Mouse (Mus musculus) midbrain, embryonic 11.5 days (tissue): Measurements from ENCODE around the gene Bloc1s1. TPM values are rescaled to one million over a fixed set of nuclear protein-coding genes. Genes with fewer than 3 reads are reported as not detected.

ENCODE experiments used
- ATAC-seq: fragments of 200-750 bp; cut with Nextera tagmentation; 2 replicates; pipeline ENCODE4 v1.8.0; 2017; ENCODE audit warnings: moderate TSS enrichment, moderate library complexity; ENCODE audit not compliant: low FRiP score
- DNase-seq: peaks from one replicate; pipeline ENCODE4 v3.0.0; 2015; ENCODE audit warnings: low spot score; ENCODE audit errors: missing footprints
- H3K27ac ChIP-seq: fragments of 300-500 bp; sonication (generic); 2 replicates; pipeline ENCODE4 v1.5.1; 2014; ENCODE audit warnings: low read depth, low read length
- H3K27me3 ChIP-seq: fragments of 300-500 bp; sonication (generic); 2 replicates; pipeline ENCODE4 v1.6.1; 2014; ENCODE audit warnings: mild to moderate bottlenecking, low read length, moderate library complexity, mixed read lengths; ENCODE audit not compliant: control insufficient read depth, insufficient read depth
- H3K36me3 ChIP-seq: fragments of 300-500 bp; sonication (generic); 2 replicates; pipeline ENCODE4 v1.6.1; 2014; ENCODE audit warnings: mild to moderate bottlenecking, low read length, moderate library complexity, mixed read lengths; ENCODE audit not compliant: control insufficient read depth, insufficient read depth
- H3K4me1 ChIP-seq: fragments of 300-500 bp; sonication (generic); 2 replicates; pipeline ENCODE4 v1.6.1; 2014; ENCODE audit warnings: low read length; ENCODE audit not compliant: control insufficient read depth, insufficient read depth
- H3K4me2 ChIP-seq: fragments of 300-500 bp; sonication (generic); 2 replicates; pipeline ENCODE4 v1.6.1; 2014; ENCODE audit warnings: mild to moderate bottlenecking, moderate library complexity
- H3K4me3 ChIP-seq: fragments of 300-500 bp; sonication (generic); 2 replicates; pipeline ENCODE4 v1.5.1; 2014; ENCODE audit warnings: low read depth, low read length
- H3K9ac ChIP-seq: fragments of 300-500 bp; sonication (generic); 2 replicates; pipeline ENCODE4 v1.6.1; 2014; ENCODE audit warnings: low read length
- H3K9me3 ChIP-seq: fragments of 300-500 bp; sonication (generic); 2 replicates; pipeline ENCODE4 v1.6.1; 2016; ENCODE audit warnings: low read length; ENCODE audit not compliant: control insufficient read depth
- WGBS: fragments of 180-500 bp; shearing (Covaris S2); extraction: QIAGEN DNeasy Blood & Tissue Kit; methylation state at CpG from one replicate; pipeline ENCODE4 v1.1.7; 2014; 5-methylcytosine and 5-hydroxymethylcytosine counted together
- polyA plus RNA-seq: library from polyadenylated mRNA; unstranded; fragments of >200 nt; fragmentation: Nextera tagmentation; extraction: Ambion mirVana; gene quantifications from 2 replicates; pipeline ENCODE4 v1.2.1, GENCODE M21; 2014

The Bloc1s1 gene
- polyA plus RNA-seq, 1 experiment from 2014 or later = 271 TPM

DNA sequence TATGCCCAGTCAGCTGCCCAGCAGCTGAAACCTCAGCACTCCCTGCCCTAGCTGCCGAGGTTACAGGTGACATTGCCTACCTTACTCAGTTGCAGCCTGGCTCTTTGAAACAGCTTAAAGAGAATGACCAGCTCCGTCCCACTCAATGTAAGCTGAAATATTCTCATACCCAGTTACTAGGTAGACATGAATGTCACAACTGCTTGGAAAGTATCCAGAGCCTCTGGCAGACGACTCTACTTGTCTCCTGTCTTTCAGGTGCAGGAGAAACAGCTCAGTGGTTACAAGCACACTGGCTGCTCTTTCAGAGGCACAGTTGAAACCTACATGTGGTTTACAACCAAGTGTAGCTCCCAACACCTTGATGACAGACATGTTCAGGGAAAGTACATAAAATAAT, 53.5 kb downstream of the Bloc1s1 start:
- DNase-seq = no peak
- Histone ChIP-seq H3K4me2 (no peak overlapping the region), H3K9ac (no peak overlapping the region), H3K27ac (no peak overlapping the region), H3K36me3 (peaks cover 16% of the 10 kb centered on the region), H3K4me1 (no peaks in the 10 kb centered on the region), H3K4me3 (no peak overlapping the region), H3K27me3 (no peaks in the 10 kb centered on the region), H3K9me3 (no peaks in the 10 kb centered on the region)
- ATAC-seq = no peak
- 89% methylated on average over 3 of the region's 3 CpGs for WGBS

Other genes starting within 250 kb of the Bloc1s1 start
- 12.5 and 12.7 TPM in 2 replicates for gene Suox, start 250.0 kb downstream of the Bloc1s1 start, polyA plus RNA-seq
- gene Rab5b, start 227.8 kb downstream of the Bloc1s1 start, polyA plus RNA-seq = 80.1 and 82.6 TPM in 2 replicates
- 2.2 and 3.1 TPM in 2 replicates for gene Pmel, start 219.8 kb downstream of the Bloc1s1 start, polyA plus RNA-seq
- 98.9 and 99.1 TPM in 2 replicates for gene Cdk2, start 219.0 kb downstream of the Bloc1s1 start, polyA plus RNA-seq
- gene Dgka, start 179.2 kb downstream of the Bloc1s1 start, polyA plus RNA-seq = 5.4 and 5.7 TPM in 2 replicates
- 43.5 and 48.1 TPM in 2 replicates for gene Pym1, start 176.1 kb downstream of the Bloc1s1 start, polyA plus RNA-seq
- gene Mmp19, start 133.1 kb downstream of the Bloc1s1 start, polyA plus RNA-seq = 0.26 and 0.33 TPM in 2 replicates
- 36.3 and 40.3 TPM in 2 replicates for gene Dnajc14, start 120.0 kb downstream of the Bloc1s1 start, polyA plus RNA-seq
- 17.4 and 18.6 TPM in 2 replicates for gene Tmem198b, start 119.7 kb downstream of the Bloc1s1 start, polyA plus RNA-seq
- gene Sarnp, start 106.7 kb downstream of the Bloc1s1 start, polyA plus RNA-seq = 279 and 283 TPM in 2 replicates
- 64.4 and 70.6 TPM in 2 replicates for gene Ormdl2, start 102.4 kb downstream of the Bloc1s1 start, polyA plus RNA-seq
- gene Gdf11, start 32.3 kb downstream of the Bloc1s1 start, polyA plus RNA-seq = 10.0 and 10.2 TPM in 2 replicates
- 168 and 177 TPM in 2 replicates for gene Cd63, start 23.0 kb downstream of the Bloc1s1 start, polyA plus RNA-seq
- gene Rdh5, start 1.1 kb downstream of the Bloc1s1 start, polyA plus RNA-seq = 11.3 TPM in 2 replicates
- gene Itga7, start 9.8 kb upstream of the Bloc1s1 start, polyA plus RNA-seq = 1.6 and 1.7 TPM in 2 replicates
- not detected in 2 replicates for gene Mettl7b, start 37.0 kb upstream of the Bloc1s1 start, polyA plus RNA-seq
- gene Olfr9, start 65.4 kb upstream of the Bloc1s1 start, polyA plus RNA-seq = not detected in 2 replicates
- gene Olfr763, start 86.8 kb upstream of the Bloc1s1 start, polyA plus RNA-seq = not detected in 2 replicates
- not detected in 2 replicates for gene Olfr764-ps1, start 115.9 kb upstream of the Bloc1s1 start, polyA plus RNA-seq
- gene Olfr765, start 126.0 kb upstream of the Bloc1s1 start, polyA plus RNA-seq = not detected in 2 replicates
- not detected in 2 replicates for gene Olfr766-ps1, start 144.9 kb upstream of the Bloc1s1 start, polyA plus RNA-seq
- gene Olfr767, start 158.9 kb upstream of the Bloc1s1 start, polyA plus RNA-seq = not detected in 2 replicates
- not detected in 2 replicates for gene Olfr768, start 175.3 kb upstream of the Bloc1s1 start, polyA plus RNA-seq
- gene Olfr769, start 193.8 kb upstream of the Bloc1s1 start, polyA plus RNA-seq = not detected in 2 replicates
- not detected in 2 replicates for gene Olfr770, start 215.0 kb upstream of the Bloc1s1 start, polyA plus RNA-seq
- not detected in 2 replicates for gene Olfr771, start 240.7 kb upstream of the Bloc1s1 start, polyA plus RNA-seq